Mouse (Mus musculus) hindbrain, embryonic 13.5 days (tissue): Measurements from ENCODE around the gene Tsr3. TPM values are rescaled to one million over a fixed set of nuclear protein-coding genes. Genes with fewer than 3 reads are reported as not detected.
"Not testable (repeated sequence)": the region's sequence is repeated elsewhere in the genome, so short reads cannot be mapped to it uniquely, and the experiment has no call there.

Experiments
- ATAC-seq: fragments of 200-750 bp; cut with Nextera tagmentation; 2 replicates; pipeline ENCODE4 v1.8.0; 2017; ENCODE audit warnings: moderate TSS enrichment; ENCODE audit not compliant: low FRiP score
- H3K27ac ChIP-seq: fragments of 300-500 bp; sonication (generic); 2 replicates; pipeline ENCODE4 v1.5.1; 2015; ENCODE audit warnings: inconsistent platforms, mild to moderate bottlenecking, moderate library complexity
- H3K27me3 ChIP-seq: fragments of 300-500 bp; sonication (generic); 2 replicates; pipeline ENCODE4 v1.6.1; 2015; ENCODE audit warnings: mild to moderate bottlenecking, inconsistent platforms
- H3K36me3 ChIP-seq: fragments of 300-500 bp; sonication (generic); 2 replicates; pipeline ENCODE4 v1.6.1; 2015; ENCODE audit warnings: mild to moderate bottlenecking, inconsistent platforms
- H3K4me1 ChIP-seq: fragments of 300-500 bp; sonication (generic); replicated peaks from 2 replicates; pipeline ENCODE4 v1.6.1; 2015; ENCODE audit warnings: inconsistent platforms
- H3K4me2 ChIP-seq: fragments of 300-500 bp; sonication (generic); 2 replicates; pipeline ENCODE4 v1.6.1; 2015; ENCODE audit warnings: inconsistent platforms, mild to moderate bottlenecking, moderate library complexity
- H3K4me3 ChIP-seq: fragments of 300-500 bp; sonication (generic); 2 replicates; pipeline ENCODE4 v1.5.1; 2015; ENCODE audit warnings: mild to moderate bottlenecking, inconsistent platforms
- H3K9ac ChIP-seq: fragments of 300-500 bp; sonication (generic); 2 replicates; pipeline ENCODE4 v1.6.1; 2015; ENCODE audit warnings: mild to moderate bottlenecking, inconsistent platforms
- H3K9me3 ChIP-seq: fragments of 300-500 bp; sonication (generic); 2 replicates; pipeline ENCODE4 v1.6.1; 2016; ENCODE audit warnings: inconsistent platforms
- WGBS: fragments of 180-500 bp; shearing (Covaris S2); methylation state at CpG from one replicate; pipeline ENCODE4 v1.1.7; 2015; 5-methylcytosine and 5-hydroxymethylcytosine counted together
- polyA plus RNA-seq: library from polyadenylated mRNA; unstranded; fragments of >200 nt; fragmentation: Nextera tagmentation; extraction: Ambion mirVana; gene quantifications from 2 replicates; pipeline ENCODE4 v1.2.1, GENCODE M21; 2015

The Tsr3 gene
- polyA plus RNA-seq, 1 experiment from 2014 or later: 59.6 TPM

DNA sequence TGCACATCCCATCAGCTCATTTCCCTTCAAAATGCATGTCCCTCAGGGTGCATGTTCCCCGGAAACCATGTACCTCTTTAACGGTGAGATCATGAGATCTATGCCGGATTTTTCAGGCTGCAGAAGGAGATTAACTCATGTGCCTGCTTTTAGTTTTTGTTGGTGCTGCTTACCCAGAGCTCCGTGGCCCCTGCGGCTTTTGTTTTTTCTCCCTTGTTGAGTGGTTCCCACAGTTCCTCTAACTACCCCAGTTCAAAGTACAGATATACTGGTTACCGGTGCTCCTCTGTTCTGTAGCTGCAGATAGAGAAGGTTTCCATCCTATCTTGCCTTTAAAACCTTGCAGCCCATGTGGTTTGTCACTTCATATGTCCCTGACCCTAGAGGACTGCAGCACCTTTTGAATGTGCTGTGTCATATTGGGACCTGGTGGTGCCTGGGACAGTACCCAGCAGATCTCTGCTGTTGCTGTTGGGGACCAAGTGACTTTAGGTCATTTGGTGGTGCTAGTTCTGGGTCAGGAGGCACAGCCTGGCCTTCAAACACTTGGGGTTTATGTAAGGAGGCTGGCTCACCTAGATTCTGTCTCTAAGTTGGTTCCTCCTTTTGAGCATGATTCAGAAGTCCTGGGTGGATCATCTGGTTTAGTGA lies 16.9 kb upstream of the Tsr3 start:
- H3K4me1 ChIP-seq: peaks cover 18% of the 10 kb centered on the region
- H3K27ac ChIP-seq: peak overlapping the region; percentile 56; the same call in 1 of the 2 replicates
- 47% methylated on average over 6 of the region's 6 CpGs for WGBS
- H3K4me2 ChIP-seq: peak overlapping the region; percentile 66
- peak overlapping the region; percentile 43 for H3K4me3 ChIP-seq
- 0 out of 2 replicates have a peak, but pooled peaks cover 4% of the 10 kb centered on the region for H3K27me3 ChIP-seq
- no peaks in the 10 kb centered on the region for H3K9me3 ChIP-seq
- no peak for ATAC-seq
- H3K9ac ChIP-seq: peak overlapping the region; percentile 46; the same call in 1 of the 2 replicates
- peaks cover 35% of the 10 kb centered on the region for H3K36me3 ChIP-seq

DNA sequence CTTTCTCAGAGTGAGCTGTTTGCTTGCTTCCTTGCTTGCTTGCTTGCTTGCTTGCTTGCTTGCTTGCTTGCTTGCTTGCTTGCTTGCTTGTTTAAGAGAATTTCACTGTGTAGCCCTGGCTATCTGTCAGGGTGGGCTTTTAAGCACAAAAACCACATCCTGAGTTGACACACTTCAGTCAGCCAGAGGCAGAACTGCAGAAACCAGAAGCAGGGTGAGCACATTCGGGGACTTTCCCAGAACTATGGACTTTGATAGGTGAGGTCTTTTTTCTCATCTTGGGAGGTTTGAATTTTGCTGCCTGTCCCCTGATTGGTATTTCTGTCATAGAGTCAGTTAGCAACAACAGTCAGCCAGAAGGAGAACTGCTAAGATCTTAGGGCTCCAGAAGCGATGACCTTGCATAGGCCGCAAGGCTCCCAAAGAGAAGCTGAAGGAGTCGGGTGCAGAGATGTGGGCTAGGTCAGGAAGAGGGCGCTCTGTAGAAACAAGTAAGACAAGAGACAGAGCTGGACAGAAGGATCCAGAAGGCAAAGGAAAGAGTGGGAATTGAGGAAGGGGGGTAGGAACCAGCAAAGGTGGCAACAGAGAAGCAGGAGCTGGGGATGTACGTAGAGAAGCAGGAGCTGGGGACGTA lies 15.3 kb upstream of the Tsr3 start:
- no peak for ATAC-seq
- Histone ChIP-seq H3K9me3 (no peaks in the 10 kb centered on the region), H3K36me3 (peaks cover 31% of the 10 kb centered on the region), H3K4me3 (no peak overlapping the region), H3K4me1 (peaks cover 18% of the 10 kb centered on the region), H3K4me2 (no peak overlapping the region), H3K9ac (no peak overlapping the region), H3K27ac (no peak overlapping the region), H3K27me3 (0 out of 2 replicates have a peak, but pooled peaks cover 4% of the 10 kb centered on the region)
- WGBS: 89% methylated on average over 7 of the region's 7 CpGs

DNA sequence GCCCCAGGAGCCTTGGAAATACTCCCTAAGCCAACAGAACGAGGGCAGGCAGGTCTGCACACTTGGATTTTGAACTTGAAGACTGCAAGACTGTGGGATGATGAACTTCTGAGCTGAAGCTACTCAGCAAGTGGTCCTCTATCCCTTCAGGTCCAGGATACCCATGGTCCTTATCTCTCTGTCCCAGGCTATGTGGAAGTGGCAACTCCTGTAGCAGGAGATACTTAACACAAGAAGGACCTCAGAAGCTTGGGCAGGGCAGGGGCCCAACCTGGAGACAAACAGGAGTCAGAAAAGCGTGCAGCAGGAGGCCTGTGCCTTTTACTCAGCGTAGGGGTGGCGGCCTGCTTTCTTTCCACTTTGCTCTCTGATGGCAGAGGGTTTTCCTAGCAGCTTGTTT lies 14.3 kb upstream of the Tsr3 start:
- H3K9ac ChIP-seq: no peak overlapping the region
- 88% methylated on average over 4 of the region's 4 CpGs for WGBS
- H3K4me3 ChIP-seq: no peak overlapping the region
- no peak overlapping the region for H3K27ac ChIP-seq
- peaks cover 35% of the 10 kb centered on the region for H3K36me3 ChIP-seq
- no peak for ATAC-seq
- no peaks in the 10 kb centered on the region for H3K9me3 ChIP-seq
- no peak overlapping the region for H3K4me2 ChIP-seq
- peaks cover 18% of the 10 kb centered on the region for H3K4me1 ChIP-seq
- 0 out of 2 replicates have a peak, but pooled peaks cover 4% of the 10 kb centered on the region for H3K27me3 ChIP-seq

- 90% methylated on average over 5 of the region's 5 CpGs for WGBS
These were observed 12.0 kb upstream of the Tsr3 start for GRCm38 (mm10) chr17:25227991-25228390.

GRCm38 (mm10) chr17:25230014-25230655 lies 9.8 kb upstream of the Tsr3 start:
- not testable (repeated sequence) for H3K27ac ChIP-seq, H3K4me2 ChIP-seq, H3K9ac ChIP-seq, H3K9me3 ChIP-seq, H3K27me3 ChIP-seq, H3K4me3 ChIP-seq, H3K4me1 ChIP-seq
- H3K36me3 ChIP-seq: peaks cover 49% of the 10 kb centered on the region
- ATAC-seq: 0 out of 2 replicates have a peak, but pooled peaks have one; percentile 33
- WGBS: 85% methylated on average over 17 of the region's 17 CpGs

More at GRCm38 (mm10) chr17:25227991-25228390, 12.0 kb upstream of the Tsr3 start:
- Histone ChIP-seq H3K4me3 (no peak overlapping the region), H3K27ac (no peak overlapping the region), H3K4me1 (peaks cover 1% of the 10 kb centered on the region; the same call in 1 of the 2 replicates), H3K9ac (no peak overlapping the region), H3K36me3 (peaks cover 45% of the 10 kb centered on the region), H3K4me2 (no peak overlapping the region), H3K27me3 (no peaks in the 10 kb centered on the region), H3K9me3 (no peaks in the 10 kb centered on the region)
- ATAC-seq: no peak

DNA sequence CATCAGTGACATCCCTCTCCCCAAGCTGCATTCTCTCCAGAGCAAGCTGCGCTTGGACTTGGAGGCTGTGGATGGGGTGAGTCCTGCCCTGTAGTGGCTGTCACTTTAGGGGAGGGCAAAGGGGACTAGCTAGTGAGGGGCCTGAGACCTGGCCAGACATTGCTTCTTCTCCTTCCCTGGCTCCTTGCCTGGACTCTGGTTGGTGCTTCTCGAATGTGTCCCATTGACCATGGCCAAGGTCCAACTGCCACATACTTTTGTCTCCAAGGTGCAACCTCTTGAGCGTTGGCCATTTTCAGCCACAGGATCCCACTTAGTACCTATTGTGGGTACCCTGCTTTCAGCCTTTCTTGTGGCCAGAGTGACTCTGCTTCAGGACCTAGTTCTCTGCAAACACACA lies 9.3 kb upstream of the Tsr3 start:
- WGBS: 88% methylated on average over 3 of the region's 3 CpGs
- H3K27me3 ChIP-seq: no peaks in the 10 kb centered on the region
- no peaks in the 10 kb centered on the region for H3K9me3 ChIP-seq
- no peak overlapping the region for H3K27ac ChIP-seq
- ATAC-seq: no peak
- H3K4me2 ChIP-seq: no peak overlapping the region
- no peak overlapping the region for H3K9ac ChIP-seq
- H3K4me3 ChIP-seq: no peak overlapping the region
- H3K4me1 ChIP-seq: no peaks in the 10 kb centered on the region
- H3K36me3 ChIP-seq: peaks cover 53% of the 10 kb centered on the region

DNA sequence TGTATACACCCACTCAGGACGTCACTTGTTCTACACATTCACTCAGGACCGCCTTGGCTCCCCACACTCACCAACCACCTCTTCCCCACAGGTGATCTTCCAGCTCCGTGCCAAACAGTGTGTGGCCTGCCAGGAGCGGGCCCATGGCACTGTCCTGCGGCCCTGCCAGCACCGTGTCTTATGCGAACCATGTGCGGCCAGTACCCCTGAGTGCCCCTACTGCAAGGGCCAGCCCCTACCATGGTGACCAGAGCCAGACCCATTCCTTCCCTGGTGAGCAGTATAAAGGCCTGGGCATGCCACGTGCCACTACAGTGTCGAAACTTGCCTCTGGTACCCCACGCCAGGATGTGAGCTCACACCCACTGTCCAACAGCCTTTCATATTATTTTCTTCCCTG lies 8.3 kb upstream of the Tsr3 start:
- H3K27ac ChIP-seq, H3K4me1 ChIP-seq, H3K9ac ChIP-seq, H3K4me3 ChIP-seq, H3K9me3 ChIP-seq, H3K4me2 ChIP-seq, H3K27me3 ChIP-seq: not testable (repeated sequence)
- whole genome bisulfite sequencing: 92% methylated on average over 7 of the region's 11 CpGs
- H3K36me3 ChIP-seq: peaks cover 53% of the 10 kb centered on the region
- ATAC-seq: peak; percentile 72; the same call in 1 of the 2 replicates

GRCm38 (mm10) chr17:25235635-25236034 lies 4.3 kb upstream of the Tsr3 start:
- Histone ChIP-seq H3K4me3 (no peak overlapping the region), H3K27ac (no peak overlapping the region), H3K36me3 (peaks cover 37% of the 10 kb centered on the region), H3K9ac (no peak overlapping the region), H3K27me3 (no peaks in the 10 kb centered on the region), H3K4me1 (peaks cover 10% of the 10 kb centered on the region), H3K4me2 (no peak overlapping the region), H3K9me3 (no peaks in the 10 kb centered on the region)
- no peak for ATAC-seq
- WGBS: 88% methylated on average over 9 of the region's 9 CpGs

GRCm38 (mm10) chr17:25243131-25243780 lies 3.3 kb downstream of the Tsr3 start:
- Histone ChIP-seq H3K36me3 (peaks cover 46% of the 10 kb centered on the region), H3K4me1 (peaks cover 21% of the 10 kb centered on the region), H3K27me3 (no peaks in the 10 kb centered on the region), H3K9ac (no peak overlapping the region), H3K4me2 (no peak overlapping the region), H3K9me3 (no peaks in the 10 kb centered on the region), H3K27ac (no peak overlapping the region), H3K4me3 (no peak overlapping the region)
- WGBS: 92% methylated on average over 11 of the region's 11 CpGs
- no peak for ATAC-seq

DNA sequence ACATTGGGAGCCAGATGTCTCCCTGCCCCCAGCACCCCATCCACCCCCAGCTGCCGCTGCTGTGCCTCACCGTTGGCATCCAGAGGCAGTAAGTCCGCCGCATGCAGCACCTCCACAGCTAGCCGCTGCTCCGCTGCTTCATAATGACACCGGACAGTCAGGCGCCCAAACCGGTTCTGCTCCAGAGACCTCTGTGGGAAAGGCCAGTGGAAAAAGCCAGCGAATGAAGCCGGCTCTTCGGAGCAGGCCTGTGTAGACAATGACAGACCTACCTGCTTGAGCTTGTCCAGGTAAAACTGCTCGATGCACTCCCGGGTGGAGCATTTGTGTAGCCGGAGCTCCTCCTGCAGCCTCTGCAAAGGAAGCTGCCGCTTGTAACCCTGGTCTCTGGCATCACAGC lies 4.3 kb downstream of the Tsr3 start:
- no peak overlapping the region for H3K27ac ChIP-seq
- peaks cover 46% of the 10 kb centered on the region for H3K36me3 ChIP-seq
- H3K27me3 ChIP-seq: no peaks in the 10 kb centered on the region
- no peak overlapping the region for H3K4me3 ChIP-seq
- ATAC-seq: no peak
- H3K4me2 ChIP-seq: no peak overlapping the region
- H3K9ac ChIP-seq: no peak overlapping the region
- H3K9me3 ChIP-seq: no peaks in the 10 kb centered on the region
- 87% methylated on average over 16 of the region's 16 CpGs for WGBS
- H3K4me1 ChIP-seq: peaks cover 16% of the 10 kb centered on the region

DNA sequence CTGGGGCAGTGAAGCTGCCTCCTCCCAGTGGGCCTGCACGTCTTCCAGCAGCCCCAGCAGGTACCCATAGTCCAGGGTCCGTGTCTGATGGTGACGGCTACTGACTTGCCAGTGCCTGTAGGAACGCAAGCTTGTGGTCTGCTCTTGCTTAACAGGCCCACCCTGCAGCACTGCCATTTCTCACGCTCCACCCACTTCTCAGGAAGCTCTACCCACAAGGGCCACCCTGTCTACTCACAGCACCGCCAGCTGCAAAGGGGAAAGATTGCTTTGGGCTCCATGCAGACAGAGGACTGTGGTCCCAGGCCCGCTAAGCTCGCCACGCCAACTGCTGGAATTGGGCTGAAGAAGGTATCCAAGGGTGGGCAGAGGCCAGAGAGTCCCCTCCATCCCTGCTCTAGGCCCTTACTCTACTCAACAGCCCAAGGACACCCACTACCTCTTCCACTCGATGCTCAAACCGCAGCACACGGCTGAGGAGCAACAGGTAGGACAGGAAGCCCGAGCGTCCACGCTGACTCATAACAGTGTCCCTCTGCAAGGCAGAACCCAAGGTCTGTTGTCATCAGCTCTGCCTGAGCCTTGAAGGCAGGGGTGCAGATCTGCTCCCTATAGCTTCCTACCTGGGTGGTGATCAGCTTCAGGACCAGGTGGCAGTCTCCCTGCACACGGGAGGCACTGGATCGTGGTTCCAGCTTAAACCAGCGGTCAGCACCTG lies 8.2 kb downstream of the Tsr3 start:
- no peaks in the 10 kb centered on the region for H3K27me3 ChIP-seq
- H3K9me3 ChIP-seq: no peaks in the 10 kb centered on the region
- WGBS: 87% methylated on average over 18 of the region's 18 CpGs
- no peak overlapping the region; the same call in 1 of the 2 replicates for H3K9ac ChIP-seq
- no peak for ATAC-seq
- H3K4me2 ChIP-seq: no peak overlapping the region
- H3K36me3 ChIP-seq: peaks cover 29% of the 10 kb centered on the region
- H3K4me1 ChIP-seq: peaks cover 19% of the 10 kb centered on the region
- H3K27ac ChIP-seq: no peak overlapping the region
- H3K4me3 ChIP-seq: no peak overlapping the region
